Mouse (Mus musculus) megakaryocyte-erythroid progenitor cell, adult 5-6 weeks (primary cell): ENCODE data around the gene St3gal2. TPM values are rescaled to one million over a fixed set of nuclear protein-coding genes. Genes with fewer than 3 reads are reported as not detected.
A peak's percentile ranks its signal among the peaks of the same experiment; 100 is the strongest.

Source experiments
- ATAC-seq: replicated peaks from 2 replicates; pipeline ENCODE4 v1.8.0; 2016; ENCODE audit warnings: mild to moderate bottlenecking, inconsistent platforms; ENCODE audit not compliant: severe bottlenecking, poor library complexity, low FRiP score, low TSS enrichment
- total RNA-seq, 2 experiments: library from RNA; stranded (forward) in 1 of 2; stranded (reverse) in 1 of 2; fragments of 200-1000, 215-1000 nt in 1 of 2; fragments of >200 nt in 1 of 2; fragmentation: Nextera tagmentation in 1 of 2; gene quantifications; 2 replicates each; pipeline ENCODE4 v1.2.3; 2014 to 2017

The St3gal2 gene
- total RNA-seq (2014; fragmentation: Nextera tagmentation) (12.5 and 13.1 TPM in 2 replicates), total RNA-seq (2017) (2.0 and 17.0 TPM in 2 replicates)

DNA sequence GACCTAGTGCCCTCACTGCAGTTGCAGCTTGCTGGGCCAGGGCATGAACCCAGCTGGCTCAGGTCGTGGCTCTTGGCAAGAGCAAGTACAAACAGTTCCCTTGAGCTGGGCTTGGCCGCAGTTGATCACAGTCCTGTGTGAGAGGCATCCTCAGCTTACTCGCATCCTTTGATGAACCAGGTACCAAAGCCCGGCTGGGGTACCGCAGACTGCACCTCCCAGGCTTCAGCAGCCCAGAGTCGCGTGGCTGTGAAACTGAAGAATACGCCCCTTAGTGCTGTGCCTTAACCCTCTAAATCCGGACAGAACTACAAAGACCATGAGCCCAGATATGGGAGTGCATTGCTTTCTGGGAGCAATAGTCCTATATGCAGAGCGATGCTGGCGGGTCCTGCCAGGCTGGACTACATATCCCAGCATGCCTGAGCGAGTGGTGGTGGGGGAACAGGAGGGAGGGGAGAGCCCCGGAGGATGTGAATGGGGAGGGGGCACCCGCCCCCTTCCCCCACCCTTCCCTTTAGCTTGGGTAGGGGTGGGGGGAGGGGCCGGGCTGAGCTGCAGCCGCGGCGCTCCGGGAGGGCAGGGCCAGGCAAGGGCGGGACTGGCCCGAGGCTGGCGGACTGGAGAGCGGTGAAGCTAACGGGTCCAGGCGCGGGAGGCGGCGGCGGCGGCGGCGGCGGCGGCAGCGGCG is at the start of gene St3gal2:
Gene St3gal2, plus strand, starts transcription at position 582 of the 691 bp plus-strand sequence.
- ATAC-seq, result peak; percentile 75

DNA sequence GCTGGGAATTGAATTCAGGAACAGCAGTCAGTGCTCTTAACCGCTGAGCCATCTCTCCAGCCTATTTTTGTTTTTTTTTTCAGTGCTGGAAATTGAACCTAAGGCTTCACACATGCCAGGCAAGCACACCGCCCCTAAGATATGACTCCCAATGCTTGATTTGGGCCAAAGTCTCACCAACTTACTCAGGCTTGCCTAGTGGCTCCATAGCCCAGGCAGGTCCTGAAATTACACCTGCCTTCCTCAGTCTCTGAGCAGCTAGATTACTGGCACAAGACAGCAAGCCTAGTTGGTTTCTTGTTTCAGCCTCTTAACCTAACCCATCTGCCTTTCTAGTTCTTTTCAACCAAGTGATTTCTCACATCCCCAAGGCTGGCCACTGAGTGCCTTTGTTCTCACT is 49.2 kb upstream of the St3gal2 start:
- ATAC-seq, result no peak

DNA sequence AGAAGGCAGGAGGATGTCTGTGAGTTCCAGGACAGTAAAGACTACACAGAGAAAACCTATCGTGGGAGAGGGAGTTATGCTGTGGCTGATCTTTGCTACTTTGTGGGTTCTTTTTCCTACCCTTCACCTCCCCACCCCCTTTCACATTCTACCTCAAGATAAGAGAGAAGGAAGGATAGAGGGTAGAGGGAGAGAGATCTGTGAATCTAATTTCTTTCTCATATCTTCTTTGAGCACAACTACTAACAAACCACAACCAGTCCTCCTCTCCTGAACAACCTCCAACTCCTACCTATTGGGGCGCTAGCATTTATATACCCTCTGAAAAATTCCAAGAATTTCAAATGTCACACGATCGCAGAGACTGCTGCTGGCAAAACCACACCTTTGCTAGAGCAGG is 41.9 kb upstream of the St3gal2 start:
- ATAC-seq, result peak; percentile 90

DNA sequence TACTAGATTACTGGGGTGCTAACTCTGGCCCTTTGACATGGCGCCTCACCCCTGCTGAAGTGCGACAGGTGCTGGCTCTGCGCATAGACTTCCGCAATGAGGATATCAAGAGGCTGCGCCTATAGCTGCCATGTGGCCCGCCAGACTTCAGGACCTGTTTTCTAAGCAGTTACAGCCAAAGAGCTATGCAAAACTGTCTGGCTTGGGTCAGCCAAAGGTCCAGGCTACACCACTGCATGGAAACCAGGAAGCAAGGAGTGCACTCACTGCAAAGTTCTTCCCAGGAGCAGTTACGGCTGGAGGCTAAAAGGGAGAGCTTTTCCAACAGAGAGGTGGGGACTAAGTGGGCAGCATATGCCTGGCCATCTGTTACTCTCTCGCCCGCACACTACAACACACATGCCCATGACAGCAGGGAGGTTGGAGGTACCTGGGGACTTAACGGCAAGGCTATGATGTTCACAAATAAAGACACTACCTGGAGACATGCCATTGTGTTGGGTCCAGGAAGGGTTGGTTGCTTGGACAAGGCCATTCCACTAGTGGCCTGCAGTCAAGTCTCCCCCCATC is 37.9 kb upstream of the St3gal2 start:
- ATAC-seq, result no peak

DNA sequence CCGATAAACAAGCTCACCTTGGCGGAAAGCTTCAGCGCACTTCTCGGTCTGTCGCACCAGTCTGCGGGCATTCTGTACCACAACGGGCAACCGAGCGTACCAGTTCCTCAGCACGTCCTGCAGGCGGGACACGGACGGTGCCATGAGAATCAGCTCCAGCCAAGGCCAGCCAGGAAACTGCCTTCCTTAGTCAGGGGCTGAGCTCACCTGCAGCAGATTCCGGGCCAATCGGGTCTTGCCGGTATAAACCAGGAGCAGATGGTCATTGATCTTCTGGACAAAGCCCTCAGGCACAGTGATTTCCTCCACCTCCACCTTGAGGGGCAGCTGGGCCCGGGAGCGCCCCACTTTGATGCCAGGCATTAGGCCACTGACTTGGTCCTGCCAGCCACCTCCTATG is 35.9 kb upstream of the St3gal2 start:
- no peak for ATAC-seq

DNA sequence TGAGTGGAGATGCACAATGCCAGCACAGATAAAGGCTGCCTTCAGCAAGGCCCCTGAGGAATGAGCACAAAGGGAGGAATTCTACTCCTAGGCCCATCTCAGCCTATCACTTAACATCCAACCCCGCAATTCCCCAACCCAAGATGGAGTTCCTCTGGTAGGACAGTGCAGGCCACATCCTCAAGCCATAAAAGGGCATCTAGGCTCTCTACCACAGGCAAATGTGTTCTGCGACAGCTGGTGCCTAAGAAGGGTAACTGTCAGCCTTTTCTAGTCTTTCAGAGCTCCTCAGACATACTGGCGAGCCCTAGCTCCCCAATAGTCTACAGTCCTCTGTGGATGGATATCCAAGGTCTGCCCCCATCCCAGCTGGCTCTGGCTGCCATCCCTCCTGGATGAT is 33.1 kb upstream of the St3gal2 start:
- ATAC-seq, result no peak

DNA sequence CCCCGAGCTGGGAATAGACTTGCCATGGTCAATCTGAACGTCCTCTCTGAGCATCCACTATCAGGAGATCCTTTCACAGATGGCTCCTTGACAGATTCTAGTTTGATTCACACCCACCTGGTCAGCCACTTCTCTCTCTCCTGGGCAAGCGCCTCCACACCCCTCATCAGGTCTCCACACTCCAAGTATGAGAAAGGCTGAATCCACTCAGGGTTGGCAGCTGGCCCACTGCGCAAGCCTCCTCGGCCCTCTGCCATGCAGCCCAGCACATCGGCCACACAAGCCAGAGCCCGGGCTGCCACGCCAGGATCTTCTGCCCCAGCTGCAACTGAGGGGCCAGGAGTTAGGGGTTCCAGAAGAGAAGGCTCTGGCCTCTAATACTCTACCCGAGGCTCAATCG is 32.2 kb upstream of the St3gal2 start:
- ATAC-seq, result no peak

DNA sequence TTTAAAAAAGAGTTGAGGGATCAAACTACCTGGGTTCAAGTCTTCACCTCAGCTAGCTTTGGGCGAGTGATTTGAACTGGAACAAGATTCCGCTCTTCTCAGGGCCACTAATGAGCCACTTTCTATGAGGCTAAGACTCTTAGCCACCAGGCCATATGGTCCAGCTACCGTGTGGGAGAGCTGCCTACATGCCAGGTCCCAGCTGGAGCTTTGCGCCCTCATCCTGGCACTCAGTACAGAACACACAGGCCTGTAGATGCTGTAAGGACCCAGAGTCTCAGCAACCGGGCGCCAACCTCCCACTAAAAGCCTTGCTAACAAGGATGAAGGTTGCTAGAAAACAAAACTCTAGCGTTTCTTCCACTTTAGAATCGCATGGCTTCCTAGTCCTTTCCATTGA is 31.3 kb upstream of the St3gal2 start:
- ATAC-seq, result no peak

DNA sequence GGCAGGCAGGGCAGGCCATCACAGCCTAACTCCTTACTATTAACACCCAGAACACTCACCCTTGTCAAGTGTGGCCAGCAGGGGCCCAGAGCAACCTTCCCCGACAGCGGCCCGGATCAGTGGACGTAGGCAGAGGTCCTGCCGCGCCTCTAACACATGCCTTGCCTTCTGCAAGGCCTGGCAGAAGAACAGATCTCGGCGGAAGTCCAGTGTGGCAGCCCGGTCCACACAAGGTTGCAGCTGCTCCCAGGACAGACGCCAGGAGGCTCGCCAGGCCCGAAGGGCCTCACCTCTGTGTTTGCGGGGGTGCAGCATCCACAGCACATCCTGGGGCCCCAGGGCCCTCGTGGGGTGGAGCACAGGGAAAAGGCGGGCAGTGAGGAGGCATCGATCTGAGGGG is 30.9 kb upstream of the St3gal2 start:
- ATAC-seq, result no peak

DNA sequence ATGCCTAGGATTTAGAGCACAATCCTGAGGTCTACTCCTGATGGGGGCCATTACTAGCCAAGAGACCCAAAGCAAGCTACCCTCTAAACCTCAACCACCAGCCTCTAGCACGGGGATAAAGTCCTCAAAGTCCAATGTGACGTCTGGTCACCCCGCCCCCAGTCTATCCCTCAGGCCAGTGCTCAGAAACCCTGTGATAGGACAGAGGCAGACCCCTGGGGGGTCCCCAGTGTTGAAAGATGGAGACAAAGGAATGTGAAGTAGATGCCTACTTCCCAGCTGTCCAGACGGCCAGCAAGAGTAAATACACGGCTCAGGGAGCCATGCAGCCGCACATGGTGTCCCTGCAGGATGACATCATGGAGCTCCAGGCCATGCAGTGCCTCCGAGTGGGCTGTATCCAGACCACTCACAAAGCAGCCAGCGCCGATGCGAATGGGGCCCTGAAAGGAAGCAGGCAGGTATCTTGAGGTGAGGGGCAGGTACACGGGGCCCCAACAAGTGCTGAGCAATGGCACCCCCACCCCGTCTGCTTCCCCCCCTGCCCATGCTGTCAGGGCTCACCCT is 29.7 kb upstream of the St3gal2 start:
- ATAC-seq, result no peak

DNA sequence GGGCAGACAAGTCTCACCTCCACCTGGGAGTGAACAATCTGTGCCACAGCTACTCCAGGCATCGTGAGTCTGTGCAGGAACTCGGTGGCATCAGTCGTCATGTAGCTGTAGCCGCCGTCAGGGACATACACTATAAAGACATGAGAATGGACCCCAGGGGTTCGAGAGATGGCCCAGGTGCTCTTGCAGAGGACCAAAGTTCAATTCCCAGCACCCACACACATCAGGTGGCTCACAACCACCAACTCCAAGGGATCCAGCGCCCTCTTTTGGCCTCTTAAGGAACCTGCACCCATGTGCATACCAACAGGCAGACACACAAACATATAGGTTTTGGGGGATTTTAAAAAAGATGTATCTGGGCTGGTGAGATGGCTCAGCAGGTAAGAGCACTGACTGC is 27.7 kb upstream of the St3gal2 start:
- no peak for ATAC-seq

DNA sequence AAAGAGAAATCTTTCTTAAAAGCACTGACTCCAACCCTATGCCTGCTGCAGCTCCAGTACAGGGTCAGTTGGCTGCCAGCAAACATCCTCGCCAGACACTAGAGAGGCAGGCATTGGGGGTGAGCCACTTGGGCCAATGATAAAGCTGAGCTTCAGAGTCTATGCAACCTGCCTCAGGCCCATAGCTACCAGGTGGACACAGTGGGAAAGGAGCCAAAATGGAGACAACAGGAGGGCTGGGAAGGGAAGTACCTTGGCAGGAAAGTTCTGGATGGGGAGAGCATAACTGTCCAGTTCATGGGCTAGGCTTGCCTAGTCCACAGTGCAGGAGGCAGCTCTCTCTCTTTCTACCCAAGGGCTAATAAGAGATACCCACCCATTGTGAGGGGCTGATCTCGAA is 26.8 kb upstream of the St3gal2 start:
- no peak for ATAC-seq

DNA sequence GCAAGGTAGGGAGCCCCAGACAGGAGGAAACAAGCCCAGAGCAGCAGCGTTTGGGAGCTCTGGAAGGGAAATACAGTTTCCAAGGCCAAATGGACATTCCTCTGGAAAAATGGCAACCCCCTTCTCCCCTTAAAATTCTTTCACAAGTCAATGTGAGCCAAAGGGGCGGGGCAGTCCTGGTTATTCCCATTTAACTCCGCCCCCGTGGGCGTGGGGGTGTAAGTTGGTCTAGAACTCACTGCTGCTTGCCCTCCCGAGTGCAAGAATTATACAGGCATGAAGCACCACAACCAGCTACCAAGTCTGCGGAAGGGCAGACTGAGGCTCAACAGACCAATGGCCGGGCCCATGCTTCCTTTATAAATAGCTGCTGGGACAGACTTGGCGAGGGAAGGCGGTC is 24.9 kb upstream of the St3gal2 start:
- no peak for ATAC-seq

DNA sequence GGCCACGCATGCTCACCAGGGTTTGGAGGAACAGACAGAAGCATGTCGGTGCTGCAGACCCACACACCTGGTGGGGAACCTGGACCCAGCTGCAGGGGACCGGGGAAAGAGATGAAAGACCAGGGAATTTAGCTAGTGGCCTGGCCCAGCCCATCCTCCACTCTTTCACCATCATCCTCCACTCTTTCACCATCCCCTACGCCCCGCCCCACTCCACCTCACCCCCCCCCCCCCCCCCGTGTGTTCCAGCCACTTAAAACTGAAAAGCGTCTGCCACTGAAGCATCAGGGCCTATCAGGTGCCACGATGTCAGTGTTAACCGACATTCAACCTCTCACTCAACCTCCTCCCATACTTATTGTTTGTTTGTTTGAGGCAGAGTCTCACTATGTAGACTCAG is 24.5 kb upstream of the St3gal2 start:
- ATAC-seq, result no peak

DNA sequence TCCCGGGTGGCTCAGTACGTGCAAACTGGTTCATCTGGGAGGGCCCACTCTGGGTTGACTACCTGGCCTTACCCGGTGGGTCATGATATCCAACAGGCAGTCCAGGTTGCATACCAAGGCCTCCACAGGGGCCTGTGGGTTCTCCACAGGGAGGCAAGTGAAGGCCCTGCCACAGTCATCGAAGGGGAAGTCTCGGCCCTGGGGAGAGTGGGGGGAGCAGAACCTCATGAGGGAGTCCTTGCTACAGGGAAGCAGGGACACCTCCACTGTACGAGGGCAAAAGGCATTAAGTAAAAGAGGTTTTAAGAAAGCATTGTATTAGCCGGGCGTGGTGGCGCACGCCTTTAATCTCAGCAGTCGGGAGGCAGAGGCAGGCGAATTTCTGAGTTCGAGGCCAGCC is 23.9 kb upstream of the St3gal2 start:
- no peak for ATAC-seq

DNA sequence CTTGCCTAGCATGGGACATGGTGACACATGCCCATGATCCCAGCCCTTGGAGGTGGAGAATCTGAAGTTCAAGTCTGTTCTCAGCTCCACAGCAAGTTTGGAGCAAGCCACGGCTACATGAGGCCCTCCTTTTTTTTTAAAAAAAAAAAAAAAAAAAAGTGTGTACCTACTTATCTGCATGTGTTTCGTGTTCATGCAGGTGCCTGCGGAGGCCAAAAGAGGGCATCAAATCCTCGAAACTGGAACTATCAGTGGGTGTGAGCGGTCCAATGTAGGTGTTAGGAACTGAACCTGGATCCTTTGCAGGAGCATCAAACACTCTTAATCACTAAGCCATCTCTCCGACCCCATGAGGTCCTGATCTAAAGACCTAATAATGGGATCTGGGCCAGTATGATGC is 22.2 kb upstream of the St3gal2 start:
- no peak for ATAC-seq

DNA sequence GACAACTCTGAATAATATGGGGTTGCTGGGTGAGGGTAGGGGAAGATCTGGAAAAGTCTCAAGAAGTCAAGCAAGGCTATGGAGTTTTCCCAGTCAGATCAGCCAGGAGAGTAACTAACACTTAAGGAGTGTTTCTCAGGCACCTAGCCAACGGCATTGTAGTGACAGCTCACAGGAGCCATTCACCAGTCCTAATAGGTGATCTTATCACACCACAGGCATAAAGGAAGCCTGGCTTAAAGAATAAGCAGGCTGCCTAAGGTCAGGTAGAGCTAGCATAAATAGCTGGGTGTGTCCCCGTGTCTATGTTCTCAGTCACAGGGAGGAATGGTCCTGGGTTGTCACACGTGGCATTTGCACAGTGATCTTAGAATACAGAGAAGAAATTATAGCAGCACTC is 18.7 kb upstream of the St3gal2 start:
- no peak for ATAC-seq

DNA sequence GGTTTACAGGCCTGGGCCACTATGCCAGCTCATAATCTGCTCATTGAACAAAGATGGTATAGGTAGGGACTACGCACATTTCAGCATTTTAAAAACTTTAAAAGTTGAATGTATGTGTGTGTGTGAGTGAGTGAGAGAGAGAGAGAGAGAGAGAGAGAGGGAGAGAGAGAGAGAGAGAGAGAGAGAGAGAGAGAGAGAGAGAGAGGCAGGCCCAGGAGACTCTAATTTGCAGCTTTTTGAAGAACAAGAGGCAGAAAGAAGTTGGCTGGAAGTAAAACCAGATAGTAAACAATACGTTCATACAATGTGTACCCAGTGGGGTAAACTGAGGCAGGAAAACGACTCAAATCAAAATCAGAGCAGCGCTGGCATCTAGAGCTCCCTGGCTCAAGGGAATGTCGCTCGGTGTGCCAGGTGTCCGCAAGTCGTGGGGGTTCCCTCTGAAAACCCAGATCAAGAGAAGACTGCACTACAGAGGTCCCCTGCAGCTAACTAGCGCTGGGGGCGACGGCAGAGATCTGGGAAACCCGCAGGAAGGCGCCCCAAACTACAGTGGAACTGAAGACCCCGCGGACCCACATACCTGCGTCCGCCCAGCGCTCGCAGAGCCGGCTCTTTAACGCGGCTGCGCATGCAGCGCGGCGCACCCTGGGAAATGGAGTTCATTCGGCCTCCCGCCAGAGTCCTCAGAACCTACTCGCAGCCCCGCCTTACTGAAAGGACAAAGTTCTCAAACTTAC is 17.7 kb upstream of the St3gal2 start, which contains the start of gene Fuk:
Gene Fuk, minus strand, starts transcription at position 650 of the 740 bp plus-strand sequence.
- ATAC-seq, result peak; percentile 97

DNA sequence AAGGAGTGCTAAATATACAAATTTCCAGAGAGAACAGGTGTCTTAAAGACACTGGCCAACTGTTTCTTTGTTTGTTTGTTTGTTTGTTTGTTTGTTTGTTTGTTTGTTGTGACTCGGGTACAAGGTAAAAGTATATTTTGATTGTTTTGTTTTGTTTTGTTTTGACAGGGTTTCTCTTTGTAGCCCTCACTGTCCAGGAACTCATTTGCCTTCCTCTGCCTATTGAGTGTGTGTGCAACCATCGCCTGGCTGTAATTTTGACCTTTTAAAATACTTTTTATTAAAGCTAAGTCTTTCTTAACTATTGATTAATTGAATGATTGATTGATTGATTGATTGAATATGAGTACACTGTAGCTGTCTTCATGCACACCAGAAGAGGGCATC is 17.1 kb upstream of the St3gal2 start:
- no peak for ATAC-seq

DNA sequence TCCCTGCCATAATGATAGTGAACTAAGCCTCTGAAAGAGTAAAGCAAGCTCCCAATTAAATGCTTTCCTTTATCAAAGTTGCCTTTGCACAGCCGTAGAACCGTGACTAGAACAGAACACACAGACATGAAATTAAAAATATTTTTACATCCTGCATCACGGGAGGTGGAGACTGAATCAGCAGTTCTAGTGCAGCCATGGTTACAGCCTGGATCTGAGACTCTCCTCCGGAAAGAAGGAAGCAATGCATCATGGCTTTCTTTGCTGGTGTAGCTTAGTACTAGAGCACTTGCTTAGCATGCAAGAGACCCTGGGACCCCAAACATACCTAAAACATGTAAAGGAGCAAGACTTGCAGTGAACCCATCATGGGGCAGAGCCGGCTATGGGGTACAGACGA is 14.3 kb upstream of the St3gal2 start:
- no peak for ATAC-seq

DNA sequence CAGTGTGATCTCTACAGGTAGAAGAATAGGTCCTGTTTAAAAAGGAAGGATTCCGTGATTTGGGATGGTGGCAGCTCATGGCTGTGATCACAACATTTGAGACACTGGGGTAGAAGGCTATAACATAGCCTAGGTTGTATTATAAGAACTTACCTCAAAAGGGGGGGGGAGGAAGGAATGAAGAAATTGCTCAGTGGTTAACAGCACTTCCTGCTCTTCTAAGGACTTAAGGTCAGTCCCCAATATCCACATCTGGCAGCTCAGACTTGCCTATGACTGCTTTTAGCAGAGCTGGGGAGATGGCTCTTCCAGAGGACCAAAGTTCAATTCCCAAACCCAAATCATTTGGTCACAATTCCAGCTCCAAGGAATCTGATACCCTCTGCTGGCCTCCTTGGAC is 13.0 kb upstream of the St3gal2 start:
- no peak for ATAC-seq
